Mouse (Mus musculus) inflammation-experienced regulatory T-cells (primary cell): ENCODE data around the gene Slc25a23. TPM values are rescaled to one million over a fixed set of nuclear protein-coding genes. Genes with fewer than 3 reads are reported as not detected.

ENCODE experiments used
- polyA plus RNA-seq, 2 experiments: library from polyadenylated mRNA; unstranded; fragments of 100-300 nt; shearing (Covaris generic); gene quantifications; one replicate each; pipeline ENCODE4 v1.2.1; 2017

Gene Slc25a23
- 1 to 10 TPM; 4.1 to 9.8 TPM for polyA plus RNA-seq

DNA sequence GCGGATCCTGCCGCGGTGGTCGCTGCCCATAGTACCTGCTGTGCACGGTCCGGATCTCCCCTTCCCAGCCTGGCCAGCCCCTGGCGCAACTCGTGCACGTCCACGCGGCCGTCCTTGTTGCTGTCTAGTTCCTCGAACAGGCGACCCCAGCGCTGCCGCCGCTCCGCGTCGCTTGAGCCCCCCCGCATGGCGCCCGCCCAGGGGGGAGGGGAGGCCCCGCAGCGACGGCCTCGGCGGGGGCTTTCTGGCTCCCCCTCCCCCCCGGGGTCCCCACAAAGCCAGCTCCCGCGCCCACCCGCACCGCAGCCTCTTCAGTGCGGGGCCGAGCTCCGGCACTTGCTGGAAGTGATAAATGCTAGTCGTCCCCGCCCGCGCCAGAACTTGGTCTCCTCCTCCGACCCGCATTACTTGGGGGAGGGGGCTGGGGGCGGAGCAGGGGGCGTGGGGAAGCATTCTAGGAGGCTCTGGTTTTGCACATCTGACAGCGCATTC is at the start of gene Slc25a23:
TSS of gene Slc25a23 (minus strand) at position 378 of the 492 bp plus-strand sequence.

DNA sequence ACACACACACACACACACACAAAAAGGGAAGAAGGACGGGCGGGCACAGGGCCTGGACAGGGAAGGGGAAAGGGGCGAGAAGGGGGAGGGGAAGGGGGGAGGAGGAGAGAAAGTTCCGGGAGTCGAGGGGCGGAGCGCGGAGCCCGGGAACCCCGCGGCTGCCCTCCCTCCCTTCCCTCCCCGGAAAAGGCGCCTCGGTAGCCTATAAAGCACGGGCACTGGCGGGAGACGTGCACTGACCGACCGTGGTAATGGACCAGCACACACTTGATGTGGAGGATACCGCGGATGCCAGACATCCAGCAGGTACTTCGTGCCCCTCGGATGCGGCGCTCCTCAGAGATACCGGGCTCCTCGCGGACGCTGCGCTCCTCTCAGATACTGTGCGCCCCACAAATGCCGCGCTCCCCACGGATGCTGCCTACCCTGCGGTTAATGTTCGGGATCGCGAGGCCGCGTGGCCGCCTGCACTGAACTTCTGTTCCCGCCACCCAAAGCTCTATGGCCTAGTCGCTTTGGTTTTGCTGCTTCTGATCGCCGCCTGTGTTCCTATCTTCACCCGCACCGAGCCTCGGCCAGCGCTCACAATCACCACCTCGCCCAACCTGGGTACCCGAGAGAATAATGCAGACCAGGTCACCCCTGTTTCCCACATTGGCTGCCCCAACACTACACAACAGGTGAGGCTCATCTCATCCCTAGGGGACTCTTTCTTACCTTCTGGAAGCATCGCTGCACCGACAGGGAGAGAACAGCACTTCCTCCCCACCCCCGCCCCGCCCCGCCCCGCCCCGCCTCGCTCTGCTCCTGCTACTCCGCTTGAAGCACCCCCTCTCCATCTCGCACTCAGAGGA is 45.7 kb upstream of the Slc25a23 start, which contains the start of gene Tnfsf9:
TSS of gene Tnfsf9 (plus strand) at position 145 of the 854 bp plus-strand sequence.

DNA sequence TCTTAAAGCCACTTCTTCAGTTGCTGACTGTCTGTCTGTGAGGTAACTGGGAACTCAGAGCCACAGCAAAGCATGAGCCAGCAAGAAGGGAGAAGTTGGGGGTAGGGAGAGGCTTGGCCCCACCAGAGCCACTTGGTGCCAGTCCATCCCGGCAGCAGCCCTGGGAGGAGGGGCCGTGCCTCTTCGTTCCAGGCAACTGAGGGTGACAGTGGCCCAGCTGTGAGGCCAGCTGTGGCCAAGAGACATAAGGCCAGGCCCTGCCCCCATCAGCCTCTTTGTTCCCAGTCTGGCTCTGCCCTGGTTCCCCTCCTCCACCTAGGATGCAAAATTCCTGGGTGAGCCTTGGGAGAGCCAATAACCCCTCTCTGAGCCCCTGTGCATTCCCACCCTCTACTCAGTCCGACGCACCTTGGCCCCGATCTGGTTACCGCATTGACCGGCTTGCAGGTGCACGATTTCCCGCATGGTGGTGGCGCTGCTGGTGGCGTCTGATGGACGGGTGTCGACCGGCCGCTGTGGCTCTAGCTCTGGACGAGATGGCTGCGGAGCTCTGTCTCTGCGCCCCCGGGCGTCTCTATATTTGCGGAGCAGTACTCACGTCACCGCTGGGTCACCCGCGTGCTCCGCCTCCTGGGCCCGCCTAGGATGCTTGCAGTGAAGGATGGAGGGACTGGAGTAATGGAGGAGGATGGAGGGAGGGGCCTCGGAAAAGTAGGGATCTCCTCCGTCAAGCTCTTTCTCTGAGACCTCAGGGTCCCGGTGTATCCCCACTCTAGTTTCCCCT is 27.6 kb upstream of the Slc25a23 start, which contains the start of gene Tubb4a:
TSS of gene Tubb4a (minus strand) at position 734 of the 784 bp plus-strand sequence.

GRCm38 (mm10) chr17:57078336-57078735 is 18.7 kb upstream of the Slc25a23 start, which contains the start of gene Dennd1c:
TSS of gene Dennd1c (minus strand) at chr17:57078514.

GRCm38 (mm10) chr17:57058891-57059485 is 675 bp downstream of the Slc25a23 start, which contains the start of gene Crb3:
TSS of gene Crb3 (plus strand) at chr17:57059105.

GRCm38 (mm10) chr17:57041554-57041953 is 18.1 kb downstream of the Slc25a23 start, which contains the start of gene Slc25a41:
TSS of gene Slc25a41 (minus strand) at chr17:57041654.

GRCm38 (mm10) chr17:57030931-57031660 is 28.6 kb downstream of the Slc25a23 start, which contains the start of gene Khsrp:
TSS of gene Khsrp (minus strand) at chr17:57031522.

DNA sequence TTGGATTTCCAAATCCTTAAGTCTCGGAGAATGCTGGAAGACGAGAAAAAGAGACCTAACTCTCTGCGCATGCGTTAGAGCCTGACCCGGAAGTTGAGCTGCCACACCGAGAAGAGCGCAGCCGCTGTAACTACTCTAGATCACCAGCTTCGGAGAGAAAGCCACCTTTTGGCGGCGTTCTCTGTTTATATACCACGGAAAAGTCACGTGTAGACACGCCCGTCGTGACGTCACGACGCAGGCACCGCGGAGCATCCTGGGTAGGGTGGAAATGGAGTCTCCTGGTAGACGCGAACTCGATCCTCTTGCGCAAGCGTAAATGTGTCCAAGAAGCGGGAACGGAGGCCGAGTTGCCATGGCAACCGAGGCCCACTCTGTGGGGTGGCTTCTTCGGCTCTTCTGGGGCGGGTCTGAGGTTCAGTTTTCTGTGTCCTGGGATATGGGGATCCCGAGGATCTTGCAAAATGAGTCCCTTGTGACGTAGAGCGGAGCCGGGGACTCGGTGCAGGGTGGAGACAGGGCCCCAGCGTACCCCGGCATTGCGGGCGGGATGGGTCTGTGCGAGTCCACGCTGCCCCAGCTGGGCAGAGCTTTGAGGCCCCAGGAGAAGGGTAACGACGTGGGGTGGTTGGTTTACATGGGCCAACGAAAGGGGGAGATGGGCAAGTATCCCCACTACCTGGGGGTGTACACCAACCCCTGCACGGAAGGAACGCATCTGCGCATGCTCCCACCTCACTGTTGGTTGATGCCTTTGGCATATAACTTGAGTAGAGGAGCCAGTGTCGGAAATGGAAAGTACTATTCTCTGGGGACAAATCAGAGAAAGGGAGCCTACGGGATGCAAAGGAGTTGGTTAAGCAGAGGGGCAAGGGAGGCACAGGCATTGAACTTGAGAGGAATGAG is 48.2 kb downstream of the Slc25a23 start, which contains the start of the genes Gtf2f1 and Gm17949:
TSS of gene Gtf2f1 (minus strand) at position 53 of the 906 bp plus-strand sequence.
TSS of gene Gm17949 (plus strand) at position 234 of the 906 bp plus-strand sequence.

GRCm38 (mm10) chr17:56999968-57000609 is 59.6 kb downstream of the Slc25a23 start, which contains the start of gene Pspn:
TSS of gene Pspn (minus strand) at chr17:57000018.

GRCm38 (mm10) chr17:56997029-56997667 is 62.5 kb downstream of the Slc25a23 start, which contains the start of gene Alkbh7:
TSS of gene Alkbh7 (plus strand) at chr17:56997339.

Other genes with a start within 250 kb of the Slc25a23 start
- 1 to 10 TPM in 1 of 2 experiments, under 1 TPM in 1; 0.64 to 2.1 TPM for gene Rfx2, start 228.8 kb downstream of the Slc25a23 start, polyA plus RNA-seq
- gene Acsbg2, start 185.4 kb downstream of the Slc25a23 start, polyA plus RNA-seq: under 1 TPM; 0.13 to 0.84 TPM
- under 1 TPM; 0.36 to 0.72 TPM for gene 1700061G19Rik, start 184.4 kb downstream of the Slc25a23 start, polyA plus RNA-seq
- 10 to 100 TPM; 37.5 to 38.6 TPM for gene Mllt1, start 124.4 kb downstream of the Slc25a23 start, polyA plus RNA-seq
- not detected for gene Acer1, start 77.7 kb downstream of the Slc25a23 start, polyA plus RNA-seq
- 10 to 100 TPM; 70.9 to 88.2 TPM for gene Clpp, start 69.6 kb downstream of the Slc25a23 start, polyA plus RNA-seq
- 10 to 100 TPM; 31.4 to 37.2 TPM for gene Alkbh7, start 62.5 kb downstream of the Slc25a23 start, polyA plus RNA-seq
- 1 to 10 TPM; 1.2 to 2.1 TPM for gene Pspn, start 59.8 kb downstream of the Slc25a23 start, polyA plus RNA-seq
- gene Gtf2f1, start 48.6 kb downstream of the Slc25a23 start, polyA plus RNA-seq: 10 to 100 TPM; 88.5 to 98.7 TPM
- 1 to 10 TPM; 1.5 to 1.6 TPM for gene Gm17949, start 48.4 kb downstream of the Slc25a23 start, polyA plus RNA-seq
- 10 to 100 TPM; 34.8 to 42.0 TPM for gene Khsrp, start 28.3 kb downstream of the Slc25a23 start, polyA plus RNA-seq
- not detected for gene Slc25a41, start 18.2 kb downstream of the Slc25a23 start, polyA plus RNA-seq
- 1 to 10 TPM; 3.5 to 6.3 TPM for gene Crb3, start 758 bp downstream of the Slc25a23 start, polyA plus RNA-seq
- gene Dennd1c, start 18.7 kb upstream of the Slc25a23 start, polyA plus RNA-seq: 100 to 1,000 TPM; 268 to 282 TPM
- gene Tubb4a, start 27.9 kb upstream of the Slc25a23 start, polyA plus RNA-seq: 1 to 10 TPM; 1.6 to 1.8 TPM
- 10 to 100 TPM in 1 of 2 experiments, 1 to 10 TPM in 1; 5.8 to 14.8 TPM for gene Tnfsf9, start 45.5 kb upstream of the Slc25a23 start, polyA plus RNA-seq
- gene Cd70, start 89.9 kb upstream of the Slc25a23 start, polyA plus RNA-seq: 1 to 10 TPM in 1 of 2 experiments, under 1 TPM in 1; 0.51 to 1.9 TPM
- gene Tnfsf14, start 134.3 kb upstream of the Slc25a23 start, polyA plus RNA-seq: 10 to 100 TPM in 1 of 2 experiments, 1 to 10 TPM in 1; 8.8 to 23.0 TPM
- gene C3, start 168.3 kb upstream of the Slc25a23 start, polyA plus RNA-seq: under 1 TPM; 0.70 to 0.71 TPM
- gene Gpr108, start 188.6 kb upstream of the Slc25a23 start, polyA plus RNA-seq: 10 to 100 TPM; 75.0 to 81.8 TPM
- gene Trip10, start 189.6 kb upstream of the Slc25a23 start, polyA plus RNA-seq: 1 to 10 TPM; 5.5 to 9.6 TPM
- 100 to 1,000 TPM; 171 to 245 TPM for gene Vav1, start 219.2 kb upstream of the Slc25a23 start, polyA plus RNA-seq